Mouse (Mus musculus) ES-Bruce4 (cell line): ENCODE measurements around the gene Ryr1.

Source experiments
- CTCF ChIP-seq: IDR thresholded peaks from one replicate; pipeline ENCODE4 v1.8.1; 2011; ENCODE audit warnings: low read depth, low read length
- EP300 ChIP-seq: IDR thresholded peaks from 2 replicates; pipeline ENCODE4 v1.6.1; 2011; ENCODE audit warnings: low read depth, low read length; ENCODE audit not compliant: insufficient read depth
- POLR2A ChIP-seq: IDR thresholded peaks from one replicate; pipeline ENCODE4 v1.8.1; 2011; ENCODE audit warnings: low read length; ENCODE audit not compliant: insufficient read depth

GRCm38 (mm10) chr7:28983849-28984248, 141.1 kb downstream of the Ryr1 start:
- TF ChIP-seq POLR2A: no peak
- no peak for TF ChIP-seq CTCF
- TF ChIP-seq EP300: no peak
